ENCODE assay signal across 8 mouse cellular contexts in genomic region chr10:89443115-89443622, GRCm38 (mm10). TPM values are rescaled to one million over a fixed set of nuclear protein-coding genes. Genes with fewer than 3 reads are reported as not detected.
DNase-seq lines count a peak whose midpoint lies in the region; ATAC-seq and TF ChIP-seq lines count a peak whose summit lies in the region.

No protein-coding gene starts in this region.

- H3K79me2 ChIP-seq in myocyte (ENCODE audit: control insufficient read depth, insufficient read depth), result peaks cover 17% of the 10 kb centered on the region

- H3ac ChIP-seq in myocyte (ENCODE audit: control insufficient read depth, insufficient read length), result no peak overlapping the region

- TF ChIP-seq CTCF in cerebellum, adult 2 months (IDR thresholded peaks at IDR 0.05; ENCODE audit: borderline replicate concordance, insufficient read depth, low read depth, low read length), result no peak

- ATAC-seq in liver, embryonic 16.5 days (ENCODE audit: low read depth), result peak; percentile 30

- peak overlapping the region; percentile 80 for H3K9ac ChIP-seq in liver, embryonic 16.5 days (ENCODE audit: low read depth, low read length)

- no peak for DNase-seq in cerebellum, adult 2 months
- no peak for DNase-seq in cerebellum, postnatal 36 days
- peak; percentile 12 for DNase-seq in thymus, postnatal 0 days (ENCODE audit: low spot score)
- DNase-seq in thymus, postnatal 10 days (ENCODE audit: low spot score in 2 of 2), result no peak
- peak; percentile 13 for DNase-seq in heart, postnatal 4 days
- no peak for DNase-seq in T-cell, adult 2 months (ENCODE audit: low spot score)

- peak overlapping the region; percentile 89 for H3K4me2 ChIP-seq in liver, embryonic 16.5 days (ENCODE audit: low read depth, low read length)
- peak overlapping the region; percentile 80 for H3K4me2 ChIP-seq in myocyte (ENCODE audit: low read depth)

- peak overlapping the region; percentile 88 for H3K4me3 ChIP-seq in cerebellum, adult 2 months (replicated peaks; ENCODE audit: insufficient read depth, low read depth, low read length)
- H3K4me3 ChIP-seq in liver, embryonic 16.5 days (ENCODE audit: low read depth, low read length), result peak overlapping the region; percentile 89
- H3K4me3 ChIP-seq in myocyte, result peak overlapping the region; percentile 84

- no peak for TF ChIP-seq POLR2A in cerebellum, adult 2 months (IDR thresholded peaks at IDR 0.05; ENCODE audit: borderline replicate concordance, insufficient read depth, low read length)
- no peak for TF ChIP-seq POLR2A in myocyte (IDR thresholded peaks at IDR 0.05; ENCODE audit: insufficient read length, low read depth)

- WGBS in cerebellum, adult 2 months, result under 1% methylated on average over 17 of the region's 17 CpGs
- WGBS in liver, embryonic 16.5 days (ENCODE audit: insufficient replicate concordance), result 0% methylated on average over 17 of the region's 17 CpGs

- no peaks in the 10 kb centered on the region for H3K27me3 ChIP-seq in cerebellum, adult 2 months (ENCODE audit: control insufficient read depth, insufficient read depth, low read length)
- H3K27me3 ChIP-seq in liver, embryonic 16.5 days (ENCODE audit: control insufficient read depth, insufficient read depth, low read depth, low read length), result no peaks in the 10 kb centered on the region
- no peaks in the 10 kb centered on the region for H3K27me3 ChIP-seq in myocyte (ENCODE audit: control insufficient read depth, insufficient read depth, insufficient read length)

- no peaks in the 10 kb centered on the region for H3K9me3 ChIP-seq in liver, embryonic 16.5 days (replicated peaks; ENCODE audit: control insufficient read depth, low read length)

- H3K27ac ChIP-seq in cerebellum, adult 2 months (ENCODE audit: insufficient read depth, low read length), result no peak overlapping the region
- peak overlapping the region; percentile 86 for H3K27ac ChIP-seq in liver, embryonic 16.5 days (ENCODE audit: low read length)

- no peaks in the 10 kb centered on the region for H3K4me1 ChIP-seq in cerebellum, adult 2 months (ENCODE audit: control insufficient read depth, insufficient read depth, low read length)
- peaks cover 19% of the 10 kb centered on the region for H3K4me1 ChIP-seq in liver, embryonic 16.5 days (ENCODE audit: control insufficient read depth, low read depth, low read length)

- peaks cover 4% of the 10 kb centered on the region; the same call in 1 of the 2 replicates for H3K36me3 ChIP-seq in liver, embryonic 16.5 days (ENCODE audit: control insufficient read depth, insufficient read depth)
- no peaks in the 10 kb centered on the region for H3K36me3 ChIP-seq in myocyte (ENCODE audit: control insufficient read depth, insufficient read depth)

TF ChIP-seq in myocyte, 11 proteins besides CTCF, POLR2A, EP300 and RAD21:
- TF ChIP-seq MYOD1 (IDR thresholded peaks at IDR 0.05; ENCODE audit: control insufficient read depth in 1 of 3, insufficient read length in 2 of 3, low read depth in 2 of 3) (no peak), MAX (IDR thresholded peaks at IDR 0.05; ENCODE audit: low read depth) (no peak), TCF12 (IDR thresholded peaks at IDR 0.05; ENCODE audit: insufficient read depth, poor library complexity, severe bottlenecking) (no peak), SRF (IDR thresholded peaks at IDR 0.05; ENCODE audit: control insufficient read depth, insufficient read length, low read depth) (no peak), REST (IDR thresholded peaks at IDR 0.05; ENCODE audit: insufficient read depth, insufficient read length) (no peak), CEBPB (IDR thresholded peaks at IDR 0.05; ENCODE audit: insufficient read depth, poor library complexity, severe bottlenecking) (no peak), POLR2AphosphoS2 (IDR thresholded peaks at IDR 0.05; ENCODE audit: insufficient read length, low read depth) (no peak), E2F4 (IDR thresholded peaks at IDR 0.05; ENCODE audit: insufficient read depth) (no peak), USF1 (IDR thresholded peaks at IDR 0.05; ENCODE audit: low read depth) (no peak), TCF3 (IDR thresholded peaks at IDR 0.05; ENCODE audit: insufficient read length, low read depth) (no peak)

RNA-seq across cellular contexts. Expression of gene Gas2l3, which starts 0.6 kb away (rescaled TPM):
- 1.5 and 1.9 TPM in 2 replicates for polyA plus RNA-seq in cerebellum, adult 2 months (2012; rRNA removed)
- polyA plus RNA-seq in thymus, postnatal 0 days (2015; fragmentation: Nextera tagmentation; extraction: Ambion mirVana), result 7.9 and 10.4 TPM in 2 replicates
- 10 to 100 TPM; 36.7 to 36.8 TPM for total RNA-seq in heart, postnatal 4 days (2021)
- polyA plus RNA-seq in liver, embryonic 16.5 days (2015; fragmentation: Nextera tagmentation; extraction: Ambion mirVana), result 4.4 and 5.1 TPM in 2 replicates
- polyA plus RNA-seq in myocyte (2012; fragmentation: generic; extraction: Trizol), result 2.6 TPM

Comparison
In these comparisons a context has a peak if more than half of its experiments do, and no peak if none do; other contexts are left out.
1. DNase-seq: peak in thymus, postnatal 0 days (single experiment) and heart, postnatal 4 days (single experiment); none in cerebellum, adult 2 months (0 of 2), cerebellum, postnatal 36 days (0 of 2), thymus, postnatal 10 days (0 of 2) and T-cell, adult 2 months (single experiment).
2. Peak in every context shown above with its lines, with median percentiles within 50 percentile points of each other: H3K4me3 ChIP-seq.